Mouse (Mus musculus): ENCODE data around the gene Cdk13.

DNA sequence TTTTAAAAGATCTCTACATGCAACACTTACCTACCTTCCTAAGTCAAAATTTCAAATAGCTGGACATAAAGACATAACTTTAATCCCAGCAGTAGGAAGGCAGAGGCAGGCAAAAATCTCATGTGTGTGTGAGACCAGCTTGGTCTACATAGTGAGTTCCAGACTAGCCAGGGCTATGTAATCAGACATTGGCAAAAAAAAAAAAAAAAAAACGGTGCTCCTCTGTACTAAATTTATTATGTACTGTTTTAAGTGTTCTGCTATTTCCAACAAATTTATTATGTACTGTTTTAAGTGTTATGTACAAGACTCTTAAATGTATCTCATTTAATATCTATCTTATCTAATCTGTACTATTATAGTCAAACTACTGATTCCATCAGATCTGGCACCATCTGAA lies 28.6 kb downstream of the Cdk13 start:
- TF ChIP-seq GATA1 (IDR thresholded peaks at IDR 0.05; ENCODE audit: borderline replicate concordance, low read length): no peak
- no peak for TF ChIP-seq FLI1 (IDR thresholded peaks at IDR 0.05; ENCODE audit: low read length)
